Mouse (Mus musculus) mouse embryonic stem cell (cell line): ENCODE measurements around the gene Cbr1.
"Not testable (repeated sequence)": the region's sequence is repeated elsewhere in the genome, so short reads cannot be mapped to it uniquely, and the experiment has no call there.

Source experiments
- in situ Hi-C, 2 experiments: fragments of 300-500 bp; cut with MboI; formaldehyde crosslinking; loops; 1 replicate in 1 of 2; 3 replicates in 1 of 2; pipeline ENCODE4 v1.14.3; 2019 to 2020; ENCODE audit warnings: low sequenced_read_pairs in 2 of 2, low pct_unique_long_range_greater_than_20kb in 1 of 2, mixed read lengths in 1 of 2; ENCODE audit not compliant: unreplicated experiment in 1 of 2

Cbr1 gene

DNA sequence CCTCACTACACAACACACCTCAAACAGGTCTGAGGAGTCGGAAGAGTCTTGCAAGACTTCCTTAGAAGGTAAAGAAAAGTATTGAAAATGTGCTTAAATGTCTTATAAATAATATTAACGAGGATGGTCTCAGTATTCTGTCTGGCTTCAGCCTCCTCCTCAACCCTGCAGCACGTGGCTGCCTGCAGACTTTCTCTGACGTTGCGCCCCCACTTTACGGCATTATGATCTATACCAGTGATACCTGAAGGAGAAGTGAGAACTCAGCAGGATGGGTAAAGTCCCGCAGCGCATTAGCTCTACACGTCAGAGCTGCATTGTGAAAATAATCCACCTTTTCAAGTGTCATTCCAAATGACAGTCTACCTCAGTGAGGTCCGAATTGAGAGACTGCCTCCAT lies 11.2 kb upstream of the Cbr1 start:
- in situ Hi-C loops, result no loop called here

DNA sequence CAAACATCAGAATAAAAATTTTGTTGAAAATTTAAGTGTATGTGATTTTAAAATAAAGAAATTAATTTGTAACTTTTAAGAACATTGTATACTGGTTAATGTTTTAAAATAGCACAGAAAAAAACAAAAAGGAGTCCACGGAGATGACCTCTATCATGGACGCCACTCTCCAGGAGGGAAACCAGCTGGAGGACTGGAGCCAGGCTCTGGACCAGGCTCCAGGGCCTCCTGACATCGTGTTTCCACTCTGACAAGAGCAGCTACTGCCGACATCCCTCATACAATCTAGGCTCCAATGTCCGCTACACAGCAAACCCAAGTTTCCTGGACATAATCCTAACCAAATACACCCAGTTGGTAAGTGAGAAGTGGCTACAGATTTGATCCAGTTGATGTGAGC lies 9.9 kb upstream of the Cbr1 start:
- in situ Hi-C loops, result no loop called here

DNA sequence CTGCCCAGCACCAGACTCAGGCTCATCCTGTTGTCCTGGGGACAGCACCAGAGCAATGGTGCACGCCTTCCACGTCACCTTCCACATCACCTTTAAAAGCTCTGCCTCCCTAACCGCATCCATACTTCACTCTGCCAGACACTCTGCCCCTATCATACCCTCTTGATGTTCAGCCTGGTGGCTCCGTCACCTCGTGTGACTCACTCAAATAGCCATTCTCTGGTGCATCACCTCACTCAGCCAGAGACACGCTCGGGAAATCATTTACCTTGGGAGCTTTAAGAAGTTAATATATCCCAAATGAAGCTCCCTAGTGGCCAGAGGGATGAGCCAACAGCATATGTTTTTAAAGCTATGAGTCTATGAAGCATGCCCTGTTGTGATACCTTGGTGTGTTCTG lies 8.8 kb upstream of the Cbr1 start:
- in situ Hi-C loops, result no loop called here

DNA sequence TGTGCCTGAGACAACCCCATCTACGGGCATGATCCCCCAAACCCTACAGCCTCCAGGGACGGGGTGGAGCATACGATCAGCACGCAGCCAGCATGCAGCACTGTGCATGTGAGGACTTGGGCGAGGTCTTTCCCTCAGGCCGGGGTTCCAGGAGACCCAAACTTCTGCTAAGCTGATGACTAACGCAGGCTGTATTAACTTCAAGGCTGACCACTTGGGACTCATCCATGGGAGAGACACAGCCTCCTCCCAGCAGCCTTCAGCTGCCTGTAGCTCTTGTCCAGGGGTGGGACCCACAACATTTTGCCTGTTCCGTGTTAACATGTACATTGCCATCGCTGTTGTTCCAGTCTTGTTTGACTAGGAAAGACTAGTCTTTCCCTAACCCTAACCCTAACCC lies 8.1 kb upstream of the Cbr1 start:
- in situ Hi-C loops, result no loop called here

DNA sequence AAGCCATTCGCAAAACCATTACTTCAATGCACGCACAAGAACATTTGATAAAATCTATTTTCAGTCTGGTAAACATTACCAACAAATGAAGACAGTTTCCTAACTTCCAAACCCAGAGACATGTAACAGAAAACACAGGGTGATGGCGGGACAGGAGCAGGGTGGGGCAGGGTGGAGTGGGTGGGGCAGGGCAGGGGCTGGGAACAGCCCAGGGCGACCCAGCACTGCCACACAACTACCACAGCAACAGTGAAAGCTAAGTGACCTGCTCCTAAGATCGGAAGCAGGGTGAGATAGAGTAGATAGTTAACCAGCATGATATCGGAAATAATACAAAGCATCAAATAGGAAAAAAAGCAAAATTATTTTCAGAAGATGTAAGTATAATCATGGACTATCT lies 6.2 kb upstream of the Cbr1 start:
- in situ Hi-C loops, result no loop called here

DNA sequence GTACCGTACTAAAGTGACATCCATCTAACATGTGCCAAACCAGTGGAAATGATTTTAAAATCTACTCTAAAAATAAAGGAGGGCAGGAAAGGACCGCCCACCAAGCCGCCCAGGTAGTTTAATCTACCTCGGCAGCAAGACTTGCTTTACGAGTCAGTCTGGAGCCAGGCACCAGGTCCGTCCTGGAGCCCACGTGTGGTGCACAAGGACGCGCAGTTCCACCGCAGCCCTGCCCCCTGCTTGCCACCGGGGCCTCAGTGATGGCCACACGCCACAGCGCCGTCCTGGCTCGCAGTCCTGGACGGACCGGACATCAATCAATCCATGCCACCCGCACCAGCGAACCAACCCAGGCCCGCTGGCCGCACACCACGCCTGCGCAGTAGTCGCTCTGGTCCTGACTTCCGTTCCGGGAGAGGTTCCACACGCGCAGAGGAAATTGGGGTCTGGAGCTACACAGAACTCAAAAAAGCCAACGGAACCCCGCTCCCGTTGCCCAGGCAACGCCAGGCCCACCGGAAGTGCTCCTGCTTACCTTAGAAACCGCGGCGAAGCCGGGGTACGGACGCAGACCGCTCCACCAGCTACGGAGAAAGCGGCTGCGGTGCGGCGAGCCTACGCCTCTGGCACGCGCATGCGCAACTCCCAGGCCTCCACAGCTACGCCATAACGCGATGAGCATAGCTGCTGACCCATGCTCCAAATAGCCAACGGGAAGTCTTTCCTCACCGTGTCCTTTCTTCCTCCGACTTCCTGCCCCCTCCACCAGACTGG lies 2.0 kb upstream of the Cbr1 start, which contains the start of gene Setd4:
Gene Setd4, minus strand, starts transcription at position 625 of the 774 bp plus-strand sequence.
- in situ Hi-C loops, result no loop called here

DNA sequence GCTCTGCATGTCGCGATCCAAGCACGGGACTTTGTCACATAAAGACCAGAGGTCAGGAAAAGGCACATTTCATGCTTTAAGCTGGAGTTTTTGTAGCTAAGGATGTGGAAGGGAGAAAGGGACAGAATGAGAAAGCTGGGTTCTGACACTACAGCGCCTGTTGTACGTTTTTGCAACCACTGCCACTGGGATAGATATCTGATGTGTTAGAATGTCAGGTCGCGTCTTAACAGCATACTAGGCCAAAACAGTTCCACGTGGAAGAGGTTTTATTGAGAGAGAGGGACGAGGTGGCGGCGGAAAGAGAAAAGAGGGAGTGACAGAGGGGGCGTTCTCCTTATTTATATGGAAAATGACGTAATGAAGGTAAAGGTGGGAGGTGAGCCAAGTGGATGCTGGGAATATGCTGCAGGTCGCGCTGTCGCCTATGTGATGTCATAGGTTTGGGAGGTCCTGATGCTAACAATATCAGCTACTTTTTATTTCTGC lies 1.1 kb upstream of the Cbr1 start:
- in situ Hi-C loops, result no loop called here

DNA sequence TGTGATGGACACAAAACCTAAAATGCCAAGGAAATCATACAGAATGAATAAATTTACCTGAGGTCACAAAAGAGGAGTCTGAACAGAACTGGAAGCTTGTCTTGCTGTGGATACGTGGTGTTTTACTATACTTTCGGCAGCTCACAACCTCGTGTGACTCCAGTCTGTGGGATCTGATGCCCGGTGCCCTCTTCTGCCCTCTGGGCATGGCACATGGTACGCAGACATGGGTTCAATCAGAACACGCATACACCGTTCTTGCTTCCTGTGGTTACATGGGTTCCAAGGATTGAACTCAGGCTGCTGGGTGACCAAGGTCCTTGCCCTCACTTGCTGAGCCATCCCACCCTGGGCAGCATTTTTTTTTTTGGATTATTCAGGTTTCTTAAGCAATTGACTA lies 493 bp downstream of the Cbr1 start:
- in situ Hi-C loops, result no loop called here

DNA sequence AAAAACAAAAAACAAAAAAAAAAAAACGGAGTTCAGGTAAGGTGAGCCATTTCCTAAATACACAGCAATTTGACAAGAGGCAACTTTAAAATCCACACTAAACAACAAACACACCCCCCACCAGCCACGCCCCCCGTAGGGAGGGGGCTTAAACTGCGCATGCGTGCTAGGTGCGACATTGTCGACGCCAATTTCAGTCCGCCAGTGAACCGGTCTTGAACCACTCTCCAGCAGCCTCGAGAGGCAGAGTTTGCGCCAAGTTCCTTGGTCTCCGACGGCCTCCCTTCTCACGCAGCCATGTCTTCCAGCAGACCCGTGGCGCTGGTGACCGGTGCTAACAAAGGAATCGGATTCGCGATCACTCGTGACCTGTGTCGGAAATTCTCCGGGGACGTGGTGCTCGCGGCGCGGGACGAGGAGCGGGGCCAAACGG lies 2.0 kb downstream of the Cbr1 start:
- in situ Hi-C loops, result no loop called here

DNA sequence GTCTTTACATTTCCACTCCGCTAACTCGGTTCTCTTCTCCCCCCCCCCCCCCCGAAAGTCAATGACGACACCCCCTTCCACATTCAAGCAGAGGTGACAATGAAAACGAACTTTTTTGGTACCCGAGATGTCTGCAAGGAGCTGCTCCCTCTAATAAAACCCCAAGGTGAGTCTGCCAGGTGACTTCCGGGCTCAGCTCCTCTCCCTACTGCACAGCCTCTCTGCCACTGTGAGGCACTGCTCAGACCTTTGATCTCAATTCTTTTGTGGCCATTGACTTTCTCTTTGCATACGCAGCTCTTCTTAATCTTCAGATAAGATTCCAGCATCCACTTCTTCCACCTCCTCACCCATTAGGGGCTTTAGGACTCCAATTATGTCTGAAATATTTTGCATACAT lies 3.1 kb downstream of the Cbr1 start:
- in situ Hi-C loops, result no loop called here

DNA sequence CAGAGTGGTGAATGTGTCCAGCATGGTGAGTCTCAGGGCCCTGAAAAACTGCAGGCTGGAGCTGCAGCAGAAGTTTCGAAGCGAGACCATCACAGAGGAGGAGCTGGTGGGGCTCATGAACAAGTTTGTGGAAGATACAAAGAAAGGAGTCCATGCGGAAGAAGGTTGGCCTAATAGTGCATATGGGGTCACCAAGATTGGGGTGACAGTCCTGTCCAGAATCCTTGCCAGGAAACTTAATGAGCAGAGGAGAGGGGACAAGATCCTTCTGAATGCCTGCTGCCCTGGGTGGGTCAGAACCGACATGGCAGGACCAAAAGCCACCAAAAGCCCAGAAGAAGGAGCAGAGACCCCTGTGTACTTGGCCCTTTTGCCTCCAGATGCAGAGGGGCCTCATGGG lies 4.1 kb downstream of the Cbr1 start:
- in situ Hi-C loops, result no loop called here

DNA sequence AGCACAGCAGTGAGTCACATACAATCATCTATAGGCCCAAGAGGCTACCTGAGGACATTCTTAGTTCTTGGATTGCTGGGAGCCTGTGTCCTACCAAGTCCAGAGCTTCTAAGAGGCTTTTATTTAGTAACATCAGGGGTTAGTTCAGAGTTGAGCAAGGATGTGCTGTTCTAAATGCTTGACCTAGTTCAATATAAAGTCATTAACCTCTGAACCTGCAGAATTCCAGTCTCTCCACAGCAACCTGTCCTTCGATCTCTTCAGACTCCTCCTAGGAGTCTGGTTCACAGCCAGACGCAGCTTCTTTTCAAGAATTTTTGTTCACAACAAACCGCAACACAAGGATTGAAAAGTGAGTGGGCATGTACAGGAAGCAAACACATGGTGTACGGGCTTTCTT lies 5.3 kb downstream of the Cbr1 start:
- in situ Hi-C loops, result no loop called here

DNA sequence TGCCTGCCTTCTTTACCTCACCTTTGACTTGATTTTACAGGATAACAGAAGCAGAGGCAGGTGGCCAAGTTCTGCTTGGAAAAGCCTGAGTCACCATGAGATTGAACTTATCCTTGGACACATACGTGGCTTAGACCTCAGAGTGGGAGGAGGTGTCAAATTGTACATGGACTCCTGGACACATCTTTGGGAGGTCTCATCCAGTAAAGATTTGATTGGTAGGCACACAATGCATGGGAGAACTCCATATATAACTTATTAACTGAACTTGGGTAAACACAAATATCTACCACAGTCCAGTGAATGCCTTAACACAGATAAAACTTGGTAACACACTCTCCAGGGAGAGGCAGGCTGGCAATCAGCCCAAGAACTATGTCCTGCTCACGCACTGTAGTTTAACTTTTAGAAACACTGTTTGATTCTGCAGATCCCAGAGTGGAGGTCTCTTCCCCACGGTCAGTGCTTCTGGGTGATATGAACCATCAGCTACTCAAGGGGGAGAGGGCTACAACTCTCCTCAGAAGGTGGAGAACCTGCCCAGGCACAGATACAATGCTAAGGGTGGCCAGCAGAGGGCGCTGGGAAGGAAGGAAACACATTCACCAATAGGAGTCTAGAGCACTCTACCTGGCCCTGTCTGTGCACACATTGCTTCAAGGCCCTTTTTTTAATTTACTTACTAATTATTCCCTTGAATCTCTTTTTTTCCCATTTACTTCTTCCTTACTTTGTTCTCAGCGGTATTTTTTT lies 9.6 kb downstream of the Cbr1 start:
- in situ Hi-C loops, result no loop called here

DNA sequence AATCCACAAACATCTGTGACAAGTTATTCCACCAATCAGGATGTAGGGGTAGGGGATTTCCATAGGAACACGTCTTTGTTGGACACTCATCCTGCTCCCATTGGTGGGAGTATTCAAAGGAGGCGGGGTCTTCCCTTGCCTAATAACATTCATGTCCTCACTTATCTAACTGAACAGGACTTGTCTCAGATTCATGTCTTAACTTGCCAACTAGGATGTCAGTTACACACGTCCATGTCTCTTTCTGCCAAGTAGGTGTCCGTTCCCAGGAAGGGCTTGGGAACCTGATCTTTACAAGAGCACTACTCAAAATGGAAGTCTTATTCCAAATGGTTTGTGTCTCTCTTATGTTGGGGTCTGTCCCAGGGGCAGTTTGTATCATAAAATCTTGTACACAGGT lies 18.1 kb downstream of the Cbr1 start:
- in situ Hi-C loops, result not testable (repeated sequence)

DNA sequence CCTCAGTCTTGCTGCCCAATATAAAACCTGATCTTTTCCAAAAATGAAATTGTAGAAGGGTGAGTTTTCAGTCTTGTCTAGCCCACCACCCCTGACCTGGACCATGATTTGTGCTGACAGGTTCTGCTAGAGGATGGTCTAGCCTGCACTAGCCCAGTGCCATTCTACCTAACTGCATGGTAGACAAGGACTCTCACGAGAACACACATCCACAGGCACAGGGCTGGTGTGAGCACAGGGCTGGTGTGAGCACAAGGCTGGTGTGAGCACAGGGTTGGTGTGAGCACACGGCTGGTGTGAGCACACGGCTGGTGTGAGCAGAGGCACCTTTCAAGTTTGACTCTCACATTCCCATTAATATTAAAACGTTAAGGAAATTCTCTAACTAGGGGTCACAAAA lies 19.0 kb downstream of the Cbr1 start:
- in situ Hi-C loops, result no loop called here

DNA sequence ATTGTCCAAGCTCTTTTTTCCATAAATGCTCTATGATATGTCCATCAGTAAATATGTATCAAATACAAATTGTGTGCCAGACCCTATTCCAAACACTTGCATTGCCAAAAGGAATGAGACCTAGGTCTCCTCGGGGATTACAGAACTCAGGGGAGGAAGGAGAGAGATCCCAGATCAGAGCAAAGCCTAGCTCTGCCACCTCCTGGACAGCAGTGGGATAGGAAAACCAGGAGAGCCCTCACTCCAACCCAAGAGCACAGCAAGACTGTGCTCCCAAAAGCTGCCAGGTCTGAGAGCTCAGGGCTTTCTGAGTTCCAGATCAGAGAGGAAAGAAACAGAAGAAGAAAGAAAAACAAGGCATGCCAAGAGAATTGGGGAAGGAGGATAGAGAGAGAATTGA lies 21.1 kb downstream of the Cbr1 start:
- in situ Hi-C loops, result no loop called here

DNA sequence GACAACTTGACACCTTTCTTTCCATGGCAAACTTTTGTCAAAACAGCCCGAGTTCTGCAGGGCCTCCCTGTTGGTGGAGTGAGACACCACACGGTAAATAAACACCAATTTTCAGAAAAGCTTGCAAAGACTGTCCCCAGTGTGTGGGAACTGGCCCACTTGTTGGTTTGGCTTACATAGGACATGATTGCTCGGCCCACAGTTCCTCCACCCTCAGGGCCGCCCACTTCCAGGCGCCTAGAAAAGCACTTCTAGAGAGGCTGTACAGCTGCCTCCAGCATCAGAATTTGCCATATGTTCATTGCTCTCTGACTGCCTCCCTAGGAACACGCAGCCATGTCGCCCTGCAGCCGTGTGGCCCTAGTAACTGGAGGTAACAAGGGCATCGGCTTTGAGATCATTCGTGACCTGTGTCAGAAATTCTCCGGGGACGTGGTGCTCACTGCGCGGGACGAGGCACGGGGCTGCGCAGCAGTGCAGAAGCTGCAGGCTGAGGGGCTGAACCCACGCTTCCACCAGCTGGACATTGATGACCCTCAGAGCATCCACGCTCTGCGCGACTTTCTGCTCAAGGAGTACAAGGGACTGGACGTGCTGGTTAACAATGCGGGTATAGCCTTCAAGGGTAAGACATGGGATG lies 22.2 kb downstream of the Cbr1 start, which contains the start of gene Gm5678:
Gene Gm5678, plus strand, starts transcription at position 337 of the 640 bp plus-strand sequence.
- in situ Hi-C loops, result no loop called here

DNA sequence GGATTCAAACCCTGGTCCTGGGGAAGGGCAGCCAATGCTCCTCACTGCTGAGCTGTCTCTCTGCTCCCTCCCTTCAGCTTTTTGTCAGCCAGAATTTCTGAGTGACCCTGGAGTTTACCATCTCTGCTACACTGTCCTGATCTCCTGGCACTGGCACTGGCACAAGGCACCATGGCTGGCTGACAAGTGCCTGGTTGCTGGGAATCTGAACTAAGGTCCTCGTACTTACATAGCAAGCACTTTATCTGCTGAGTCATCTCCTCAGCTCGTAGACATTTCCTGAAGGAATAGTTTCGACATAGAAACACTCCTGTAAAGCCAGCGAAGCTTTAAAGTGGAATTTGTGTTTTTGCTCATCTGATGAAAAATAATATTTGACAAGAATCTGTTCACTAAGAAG lies 38.4 kb downstream of the Cbr1 start:
- in situ Hi-C loops, result no loop called here

DNA sequence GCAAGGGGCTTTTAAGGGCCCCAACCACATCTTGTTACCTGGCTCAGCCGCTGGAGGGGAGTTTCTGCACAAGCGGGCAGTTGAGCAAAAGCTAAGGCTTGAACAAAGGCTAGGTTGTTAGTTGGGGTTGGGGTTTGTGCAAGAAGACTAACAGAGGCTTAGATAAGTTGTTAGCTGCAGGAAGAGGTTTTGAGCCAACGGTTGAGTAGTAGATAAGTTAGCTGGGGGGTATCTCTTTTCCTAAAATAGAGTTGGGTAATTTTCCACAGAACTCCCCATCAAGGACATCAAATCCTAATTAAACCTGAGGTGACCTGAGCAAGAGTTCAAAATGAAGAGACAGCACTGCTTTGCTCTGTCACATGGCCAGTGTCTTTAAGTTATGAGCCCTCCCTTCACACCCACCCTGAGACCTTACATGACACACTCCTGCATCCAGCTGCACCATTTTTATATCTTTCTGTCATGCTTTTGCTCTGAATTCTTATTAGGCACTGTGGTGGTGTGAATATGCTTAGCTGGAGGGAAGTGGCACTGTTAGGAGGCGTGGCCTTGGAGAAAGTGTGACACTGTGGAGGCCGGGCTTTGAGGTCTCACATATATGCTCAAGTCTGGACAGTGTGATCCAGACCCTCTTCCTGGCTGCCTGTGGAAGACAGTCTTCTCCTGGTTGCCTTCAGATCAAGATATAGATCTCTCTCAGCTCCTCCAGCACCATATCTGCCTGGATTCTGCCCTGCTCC lies 43.0 kb downstream of the Cbr1 start:
- in situ Hi-C loops, result no loop called here
